Mouse (Mus musculus) ovary, adult 10 weeks (tissue): ENCODE measurements around the gene Slc1a2. TPM values are rescaled to one million over a fixed set of nuclear protein-coding genes. Genes with fewer than 3 reads are reported as not detected.

Experiments used
- polyA plus RNA-seq: library from polyadenylated mRNA; stranded (reverse); fragments of 350-450 nt; fragmentation: Illumina TruSeq; extraction: RNeasy Lipid Tissue Mini Kit (QIAGEN cat#74804); gene quantifications from one replicate; pipeline ENCODE4 v1.2.3, GENCODE M21; 2014

The Slc1a2 gene
- polyA plus RNA-seq: 0.37 TPM

GRCm38 (mm10) chr2:102658163-102658660 lies at the start of gene Slc1a2:
TSS of gene Slc1a2 (plus strand) at chr2:102658659.

Other genes starting within 250 kb of the Slc1a2 start
- 1.2 TPM for gene Fjx1, start 206.2 kb upstream of the Slc1a2 start, polyA plus RNA-seq
- 9.6 TPM for gene Pamr1, start 108.6 kb upstream of the Slc1a2 start, polyA plus RNA-seq
- gene Cd44, start 243.0 kb downstream of the Slc1a2 start, polyA plus RNA-seq: 28.7 TPM